Mouse (Mus musculus) embryonic fibroblast, embryonic 13.5 days (primary cell): ENCODE results near the gene Grin2c. TPM values are rescaled to one million over a fixed set of nuclear protein-coding genes. Genes with fewer than 3 reads are reported as not detected.

Source experiments
- H3K27ac ChIP-seq: 2 replicates; pipeline ENCODE4 v1.5.1; 2012; ENCODE audit warnings: low read length, control low read depth, inconsistent platforms; ENCODE audit not compliant: insufficient read depth
- H3K4me1 ChIP-seq: 2 replicates; pipeline ENCODE4 v1.6.1; 2011; ENCODE audit warnings: low read length; ENCODE audit not compliant: control insufficient read depth, insufficient read depth
- H3K4me3 ChIP-seq: 2 replicates; pipeline ENCODE4 v1.5.1; 2011; ENCODE audit warnings: mild to moderate bottlenecking, control low read depth, low read length; ENCODE audit not compliant: insufficient read depth
- CTCF ChIP-seq: IDR thresholded peaks from 2 replicates; pipeline ENCODE4 v1.5.1; 2011; ENCODE audit warnings: mild to moderate bottlenecking, control low read depth, low read length, moderate library complexity, borderline replicate concordance; ENCODE audit not compliant: insufficient read depth
- POLR2A ChIP-seq: IDR thresholded peaks from 2 replicates; pipeline ENCODE4 v1.6.1; 2011; ENCODE audit warnings: low read depth, mild to moderate bottlenecking, control low read depth, low read length, moderate library complexity
- polyA plus RNA-seq: library from polyadenylated mRNA; stranded (reverse); fragments of >200 nt; gene quantifications from 2 replicates; pipeline ENCODE4 v1.2.4, GENCODE M21; 2011; ENCODE audit warnings: low read depth; ENCODE audit not compliant: missing spikeins, insufficient read length

Gene Grin2c
- polyA plus RNA-seq, 1 experiment, result not detected

GRCm38 (mm10) chr11:115232889-115233288, 34.2 kb downstream of the Grin2c start:
- H3K27ac ChIP-seq, result no peak overlapping the region
- H3K4me3 ChIP-seq, result no peak overlapping the region
- H3K4me1 ChIP-seq, result no peaks in the 10 kb centered on the region
- TF ChIP-seq POLR2A (no peak), CTCF (no peak)

GRCm38 (mm10) chr11:115231924-115232323, 35.1 kb downstream of the Grin2c start:
- Histone ChIP-seq H3K4me3 (no peak overlapping the region), H3K27ac (no peak overlapping the region), H3K4me1 (no peaks in the 10 kb centered on the region)
- TF ChIP-seq POLR2A (no peak), CTCF (no peak)

GRCm38 (mm10) chr11:115231168-115231915, 35.7 kb downstream of the Grin2c start:
- no peak for TF ChIP-seq POLR2A
- no peak for TF ChIP-seq CTCF
- Histone ChIP-seq H3K4me1 (no peaks in the 10 kb centered on the region), H3K27ac (no peak overlapping the region), H3K4me3 (no peak overlapping the region)

- TF ChIP-seq POLR2A (no peak), CTCF (no peak)
- H3K4me1 ChIP-seq, result no peaks in the 10 kb centered on the region
Measured at GRCm38 (mm10) chr11:115229021-115229930, 37.8 kb downstream of the Grin2c start.

GRCm38 (mm10) chr11:115228430-115228829, 38.6 kb downstream of the Grin2c start:
- H3K4me1 ChIP-seq, result no peaks in the 10 kb centered on the region
- H3K4me3 ChIP-seq, result no peak overlapping the region
- TF ChIP-seq CTCF (no peak), POLR2A (no peak)
- H3K27ac ChIP-seq, result no peak overlapping the region

More at GRCm38 (mm10) chr11:115229021-115229930, 37.8 kb downstream of the Grin2c start:
- Histone ChIP-seq H3K4me3 (no peak overlapping the region), H3K27ac (no peak overlapping the region)

GRCm38 (mm10) chr11:115227640-115228039, 39.4 kb downstream of the Grin2c start:
- H3K27ac ChIP-seq, result no peak overlapping the region
- H3K4me3 ChIP-seq, result no peak overlapping the region
- H3K4me1 ChIP-seq, result no peaks in the 10 kb centered on the region
- TF ChIP-seq CTCF, result no peak
- no peak for TF ChIP-seq POLR2A

GRCm38 (mm10) chr11:115226811-115227491, 40.1 kb downstream of the Grin2c start:
- Histone ChIP-seq H3K4me3 (no peak overlapping the region), H3K27ac (no peak overlapping the region), H3K4me1 (no peaks in the 10 kb centered on the region)
- TF ChIP-seq POLR2A (no peak), CTCF (no peak)

- H3K4me3 ChIP-seq, result no peak overlapping the region
- no peaks in the 10 kb centered on the region for H3K4me1 ChIP-seq
- H3K27ac ChIP-seq, result no peak overlapping the region
- no peak for TF ChIP-seq POLR2A
- TF ChIP-seq CTCF, result no peak
Measured at GRCm38 (mm10) chr11:115225301-115225700, 41.7 kb downstream of the Grin2c start.

GRCm38 (mm10) chr11:115224889-115225288, 42.2 kb downstream of the Grin2c start:
- no peak for TF ChIP-seq CTCF
- TF ChIP-seq POLR2A, result no peak
- Histone ChIP-seq H3K27ac (no peak overlapping the region), H3K4me3 (no peak overlapping the region), H3K4me1 (no peaks in the 10 kb centered on the region)
